Mouse (Mus musculus): ENCODE data around the gene Rrp9. TPM values are rescaled to one million over a fixed set of nuclear protein-coding genes. Genes with fewer than 3 reads are reported as not detected.
A peak's percentile ranks its signal among the peaks of the same experiment; 100 is the strongest.

The Rrp9 gene
- total RNA-seq, 1 experiment, result 187 TPM

- Histone ChIP-seq H3K4me1 (ENCODE audit: control insufficient read depth in 2 of 2, insufficient read depth in 2 of 2, low read length in 2 of 2, poor library complexity in 1 of 2) (peaks cover 0 to 13% of the 10 kb centered on the region in 2 experiments; a peak in 2 of 4 replicates), H3K27ac (ENCODE audit: insufficient read depth, low read depth, low read length, poor library complexity, severe bottlenecking) (no peak overlapping the region), H3K9me3 (ENCODE audit: control insufficient read depth, insufficient read depth, low read depth, low read length) (no peaks in the 10 kb centered on the region), H3K9ac (ENCODE audit: insufficient read depth, low read depth, low read length, poor library complexity, severe bottlenecking) (no peak overlapping the region), H3K4me3 (ENCODE audit: insufficient read depth in 1 of 2, low read depth in 1 of 2, low read length in 2 of 2, poor library complexity in 1 of 2, severe bottlenecking in 1 of 2) (no peak overlapping the region), H3K36me3 (ENCODE audit: control insufficient read depth, insufficient read depth, low read length, poor library complexity, severe bottlenecking) (peaks cover 46% of the 10 kb centered on the region)
- DNase-seq (ENCODE audit: low read depth, low spot score), result no peak
- TF ChIP-seq CHD2 (IDR thresholded peaks at IDR 0.05; ENCODE audit: low read depth, low read length) (no peak), HCFC1 (IDR thresholded peaks at IDR 0.05; ENCODE audit: borderline replicate concordance, insufficient read depth, low read length) (no peak), ZC3H11A (IDR thresholded peaks at IDR 0.05; ENCODE audit: borderline replicate concordance, low read depth, low read length) (no peak), ZNF384 (IDR thresholded peaks at IDR 0.05; ENCODE audit: low read depth, low read length) (no peak), MAFK (IDR thresholded peaks at IDR 0.05; ENCODE audit: insufficient read depth, low read depth, low read length) (no peak)
- in situ Hi-C loops (cut with MboI; ENCODE audit: low sequenced_read_pairs in 2 of 2, unreplicated experiment in 2 of 2), result no loop called here
Measured at GRCm38 (mm10) chr9:106433389-106433788, 42.4 kb upstream of the Rrp9 start.

DNA sequence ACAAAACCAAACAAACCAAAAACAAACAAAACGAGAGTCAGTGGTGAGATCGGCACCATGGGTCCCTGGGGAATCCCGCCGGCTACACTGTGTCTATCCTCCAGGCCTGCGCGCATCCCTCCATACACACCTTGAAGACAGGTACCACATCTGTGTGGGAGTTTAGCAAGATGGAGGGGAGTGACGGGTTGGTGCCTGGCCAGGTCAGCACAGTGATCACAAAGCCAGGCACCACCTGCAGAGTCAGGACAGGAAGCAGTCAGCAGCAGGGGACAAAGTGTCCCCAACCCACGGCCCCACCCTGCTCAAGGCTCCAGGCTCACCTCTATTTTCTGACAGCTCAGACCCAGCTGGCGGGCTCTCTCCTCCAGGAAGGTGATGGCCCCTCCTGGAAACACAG lies 39.2 kb upstream of the Rrp9 start:
- Histone ChIP-seq H3K4me3 (ENCODE audit: insufficient read depth in 1 of 2, low read depth in 1 of 2, low read length in 2 of 2, poor library complexity in 1 of 2, severe bottlenecking in 1 of 2) (no peak overlapping the region), H3K9me3 (ENCODE audit: control insufficient read depth, insufficient read depth, low read depth, low read length) (no peaks in the 10 kb centered on the region), H3K36me3 (ENCODE audit: control insufficient read depth, insufficient read depth, low read length, poor library complexity, severe bottlenecking) (peaks cover 33% of the 10 kb centered on the region), H3K27ac (ENCODE audit: insufficient read depth, low read depth, low read length, poor library complexity, severe bottlenecking) (no peak overlapping the region), H3K4me1 (ENCODE audit: control insufficient read depth in 2 of 2, insufficient read depth in 2 of 2, low read length in 2 of 2, poor library complexity in 1 of 2) (peaks cover 0 to 13% of the 10 kb centered on the region in 2 experiments; a peak in 2 of 4 replicates), H3K9ac (ENCODE audit: insufficient read depth, low read depth, low read length, poor library complexity, severe bottlenecking) (no peak overlapping the region)
- DNase-seq (ENCODE audit: low read depth, low spot score), result no peak
- no peak for TF ChIP-seq HCFC1 (IDR thresholded peaks at IDR 0.05; ENCODE audit: borderline replicate concordance, insufficient read depth, low read length)
- no peak for TF ChIP-seq ZC3H11A (IDR thresholded peaks at IDR 0.05; ENCODE audit: borderline replicate concordance, low read depth, low read length)
- TF ChIP-seq MAFK (IDR thresholded peaks at IDR 0.05; ENCODE audit: insufficient read depth, low read depth, low read length), result no peak
- no peak for TF ChIP-seq CHD2 (IDR thresholded peaks at IDR 0.05; ENCODE audit: low read depth, low read length)
- no peak for TF ChIP-seq ZNF384 (IDR thresholded peaks at IDR 0.05; ENCODE audit: low read depth, low read length)
- in situ Hi-C loops (cut with MboI; ENCODE audit: low sequenced_read_pairs in 2 of 2, unreplicated experiment in 2 of 2), result no loop called here

DNA sequence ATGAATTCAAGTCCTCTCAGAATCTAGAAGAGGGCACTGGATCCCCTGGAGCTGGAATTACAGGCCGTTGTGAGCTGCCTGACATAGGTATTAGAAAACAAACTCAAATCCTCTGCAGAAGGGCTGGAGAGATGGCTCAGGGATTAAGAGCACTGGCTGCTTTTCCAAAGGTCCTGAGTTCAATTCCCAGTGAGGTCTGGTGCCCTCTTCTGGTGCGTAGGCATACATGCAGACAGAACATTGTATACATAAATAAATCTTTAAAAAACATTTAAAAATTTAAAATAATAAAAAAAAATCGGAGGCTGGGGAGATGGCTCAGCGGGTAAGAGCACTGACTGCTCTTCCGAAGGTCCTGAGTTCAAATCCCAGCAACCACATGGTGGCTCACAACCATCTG lies 33.1 kb upstream of the Rrp9 start:
- Histone ChIP-seq H3K4me1 (ENCODE audit: control insufficient read depth in 2 of 2, insufficient read depth in 2 of 2, low read length in 2 of 2, poor library complexity in 1 of 2) (peaks cover under 1% of the 10 kb centered on the region in 2 experiments; a peak in 2 of 4 replicates), H3K27ac (ENCODE audit: insufficient read depth, low read depth, low read length, poor library complexity, severe bottlenecking) (no peak overlapping the region), H3K9me3 (ENCODE audit: control insufficient read depth, insufficient read depth, low read depth, low read length) (no peaks in the 10 kb centered on the region), H3K36me3 (ENCODE audit: control insufficient read depth, insufficient read depth, low read length, poor library complexity, severe bottlenecking) (no peaks in the 10 kb centered on the region), H3K9ac (ENCODE audit: insufficient read depth, low read depth, low read length, poor library complexity, severe bottlenecking) (no peak overlapping the region), H3K4me3 (ENCODE audit: insufficient read depth in 1 of 2, low read depth in 1 of 2, low read length in 2 of 2, poor library complexity in 1 of 2, severe bottlenecking in 1 of 2) (no peak overlapping the region)
- in situ Hi-C loops (cut with MboI; ENCODE audit: low sequenced_read_pairs in 2 of 2, unreplicated experiment in 2 of 2), result no loop called here
- TF ChIP-seq CHD2 (IDR thresholded peaks at IDR 0.05; ENCODE audit: low read depth, low read length) (no peak), HCFC1 (IDR thresholded peaks at IDR 0.05; ENCODE audit: borderline replicate concordance, insufficient read depth, low read length) (no peak)
- DNase-seq (ENCODE audit: low read depth, low spot score), result no peak

GRCm38 (mm10) chr9:106444836-106445235 lies 30.9 kb upstream of the Rrp9 start:
- Histone ChIP-seq H3K4me3 (ENCODE audit: insufficient read depth in 1 of 2, low read depth in 1 of 2, low read length in 2 of 2, poor library complexity in 1 of 2, severe bottlenecking in 1 of 2) (no peak overlapping the region), H3K36me3 (ENCODE audit: control insufficient read depth, insufficient read depth, low read length, poor library complexity, severe bottlenecking) (no peaks in the 10 kb centered on the region), H3K9ac (ENCODE audit: insufficient read depth, low read depth, low read length, poor library complexity, severe bottlenecking) (no peak overlapping the region), H3K27ac (ENCODE audit: insufficient read depth, low read depth, low read length, poor library complexity, severe bottlenecking) (no peak overlapping the region), H3K4me1 (ENCODE audit: control insufficient read depth in 2 of 2, insufficient read depth in 2 of 2, low read length in 2 of 2, poor library complexity in 1 of 2) (peaks cover 4 to 6% of the 10 kb centered on the region in 2 experiments; a peak in 2 of 4 replicates), H3K9me3 (ENCODE audit: control insufficient read depth, insufficient read depth, low read depth, low read length) (no peaks in the 10 kb centered on the region)
- DNase-seq (ENCODE audit: low read depth, low spot score), result no peak
- in situ Hi-C loops (cut with MboI; ENCODE audit: low sequenced_read_pairs in 2 of 2, unreplicated experiment in 2 of 2), result no loop called here
- no peak for TF ChIP-seq MAFK (IDR thresholded peaks at IDR 0.05; ENCODE audit: insufficient read depth, low read depth, low read length)
- TF ChIP-seq HCFC1 (IDR thresholded peaks at IDR 0.05; ENCODE audit: borderline replicate concordance, insufficient read depth, low read length), result no peak
- TF ChIP-seq CHD2 (IDR thresholded peaks at IDR 0.05; ENCODE audit: low read depth, low read length), result no peak
- no peak for TF ChIP-seq ZC3H11A (IDR thresholded peaks at IDR 0.05; ENCODE audit: borderline replicate concordance, low read depth, low read length)
- no peak for TF ChIP-seq ZNF384 (IDR thresholded peaks at IDR 0.05; ENCODE audit: low read depth, low read length)

DNA sequence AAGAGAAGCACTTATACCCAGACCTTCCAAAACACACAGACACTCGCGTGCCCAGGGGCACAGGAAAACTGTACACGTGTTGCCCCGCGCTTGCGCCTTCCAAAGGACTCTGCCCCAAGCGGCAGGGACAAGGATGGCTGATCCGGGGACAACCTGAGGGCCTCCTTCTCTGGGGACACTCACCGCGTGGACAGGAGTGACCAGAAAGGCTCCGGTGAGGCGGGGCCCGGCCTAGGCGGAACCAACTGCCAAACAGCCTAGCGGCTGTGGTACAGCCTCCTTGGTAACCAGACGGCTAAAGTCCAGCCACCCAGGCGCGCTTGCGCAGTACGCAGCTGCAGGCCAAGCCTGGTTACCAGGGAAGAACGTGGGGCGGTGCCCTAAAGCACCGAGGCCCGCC lies 28.4 kb upstream of the Rrp9 start, which contains the start of the genes Abhd14b and Abhd14a:
TSS of gene Abhd14b (plus strand) at position 112 of the 400 bp plus-strand sequence.
TSS of gene Abhd14a (minus strand) at position 331 of the 400 bp plus-strand sequence.
- H3K36me3 ChIP-seq (ENCODE audit: control insufficient read depth, insufficient read depth, low read length, poor library complexity, severe bottlenecking), result no peaks in the 10 kb centered on the region
- H3K4me1 ChIP-seq (ENCODE audit: control insufficient read depth in 2 of 2, insufficient read depth in 2 of 2, low read length in 2 of 2, poor library complexity in 1 of 2), result peaks cover 7 to 24% of the 10 kb centered on the region in 2 experiments; a peak in 3 of 4 replicates
- in situ Hi-C loops (cut with MboI; ENCODE audit: low sequenced_read_pairs in 2 of 2, unreplicated experiment in 2 of 2), result no loop called here
- no peak for TF ChIP-seq ZNF384 (IDR thresholded peaks at IDR 0.05; ENCODE audit: low read depth, low read length)
- no peak for TF ChIP-seq CHD2 (IDR thresholded peaks at IDR 0.05; ENCODE audit: low read depth, low read length)
- TF ChIP-seq ZC3H11A (IDR thresholded peaks at IDR 0.05; ENCODE audit: borderline replicate concordance, low read depth, low read length), result no peak
- TF ChIP-seq HCFC1 (IDR thresholded peaks at IDR 0.05; ENCODE audit: borderline replicate concordance, insufficient read depth, low read length), result no peak
- no peak for TF ChIP-seq MAFK (IDR thresholded peaks at IDR 0.05; ENCODE audit: insufficient read depth, low read depth, low read length)
- DNase-seq (ENCODE audit: low read depth, low spot score), result peak; percentile 73
- no peak within 1 kb of the TSS for H3K27ac ChIP-seq (ENCODE audit: insufficient read depth, low read depth, low read length, poor library complexity, severe bottlenecking)
- peak within 1 kb of the TSS; percentile 75 for H3K9ac ChIP-seq (ENCODE audit: insufficient read depth, low read depth, low read length, poor library complexity, severe bottlenecking)
- H3K4me3 ChIP-seq (ENCODE audit: insufficient read depth in 1 of 2, low read depth in 1 of 2, low read length in 2 of 2, poor library complexity in 1 of 2, severe bottlenecking in 1 of 2), result peak within 1 kb of the TSS; percentile 76 to 82
- no peaks in the 10 kb centered on the region for H3K9me3 ChIP-seq (ENCODE audit: control insufficient read depth, insufficient read depth, low read depth, low read length)

All from ES-E14 (cell line).